Mouse (Mus musculus): ENCODE data around the gene Podxl2. TPM values are rescaled to one million over a fixed set of nuclear protein-coding genes. Genes with fewer than 3 reads are reported as not detected.

The Podxl2 gene
- polyA plus RNA-seq, 1 experiment from 2014 or later = 56.7 TPM

DNA sequence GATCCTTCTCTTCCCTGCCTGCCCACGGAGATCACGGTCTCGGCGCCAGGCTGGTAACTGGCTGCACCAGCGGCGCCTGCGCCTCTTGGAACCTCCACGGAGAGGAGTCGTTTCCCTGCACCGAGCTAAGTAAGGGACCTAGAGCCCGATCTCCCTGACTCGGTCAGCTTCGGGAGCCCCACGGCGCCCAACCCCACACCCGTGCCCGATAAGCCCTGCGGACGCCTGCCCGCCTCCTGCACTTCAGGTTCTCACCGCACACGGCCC, 33.4 kb downstream of the Podxl2 start:
- peak overlapping the region; percentile 88 for H3K4me3 ChIP-seq (ENCODE audit: low read depth, low read length)
- peaks cover 27% of the 10 kb centered on the region for H3K36me3 ChIP-seq (ENCODE audit: insufficient read depth)
- peaks cover 4% of the 10 kb centered on the region; the same call in 1 of the 2 replicates for H3K4me1 ChIP-seq (ENCODE audit: insufficient read depth)
- H3K27me3 ChIP-seq (ENCODE audit: insufficient read depth, low read length) = no peaks in the 10 kb centered on the region
- no peak for DNase-seq
- no peak for ATAC-seq (ENCODE audit: insufficient read depth)
- peak overlapping the region; percentile 82 for H3K9ac ChIP-seq
- H3K9me3 ChIP-seq (ENCODE audit: low read depth, low read length) = no peaks in the 10 kb centered on the region
- no peak for TF ChIP-seq CTCF (IDR thresholded peaks at IDR 0.05; ENCODE audit: low read depth)
- WGBS = under 1% methylated on average over 22 of the region's 22 CpGs
- H3K4me2 ChIP-seq = peak overlapping the region; percentile 93
- peak overlapping the region; percentile 84 for H3K27ac ChIP-seq (ENCODE audit: low read depth)

DNA sequence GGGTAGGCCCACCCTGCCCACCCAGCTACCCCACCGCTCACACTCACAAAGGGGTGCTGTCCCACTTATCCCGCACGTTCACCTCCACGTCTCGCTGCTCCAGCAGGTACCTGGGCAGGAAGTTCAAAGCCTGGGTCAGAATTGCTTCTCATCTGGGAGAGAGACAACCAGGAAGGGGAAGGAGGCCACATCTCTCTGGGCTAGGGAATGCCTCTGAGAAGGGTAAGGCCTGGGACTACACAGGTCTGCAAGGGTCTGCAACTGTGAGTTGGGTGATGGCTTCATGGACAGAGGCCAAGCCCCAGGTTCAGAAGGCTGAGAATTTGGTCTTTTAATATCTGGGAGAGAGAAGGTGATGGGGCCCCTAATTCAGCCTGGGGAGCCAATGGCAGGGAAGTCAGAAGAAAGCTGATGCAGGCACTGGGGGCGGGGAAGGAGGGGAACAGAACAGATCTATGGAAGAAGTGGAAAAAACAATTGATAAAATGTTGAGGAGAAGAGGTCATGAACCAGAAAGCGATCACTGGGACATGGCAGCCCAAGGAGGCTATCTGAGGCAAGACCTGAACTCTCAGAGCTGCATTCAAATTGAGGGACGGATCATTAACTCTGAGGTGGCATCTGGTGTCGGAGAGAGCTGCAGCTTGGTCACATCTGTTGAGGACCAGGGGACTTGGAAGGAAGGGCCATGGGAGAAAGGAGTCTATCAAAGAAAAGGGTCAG, 33.9 kb downstream of the Podxl2 start:
- TF ChIP-seq CTCF (IDR thresholded peaks at IDR 0.05; ENCODE audit: low read depth) = no peak
- 51% methylated on average over 9 of the region's 9 CpGs for WGBS
- H3K27ac ChIP-seq (ENCODE audit: low read depth) = peak overlapping the region; percentile 84

GRCm38 (mm10) chr6:88840211-88840610, 34.6 kb downstream of the Podxl2 start:
- no peaks in the 10 kb centered on the region for H3K27me3 ChIP-seq (ENCODE audit: insufficient read depth, low read length)
- ATAC-seq (ENCODE audit: insufficient read depth) (no peak), DNase-seq (no peak)
- H3K4me3 ChIP-seq (ENCODE audit: low read depth, low read length) = 0 out of 2 replicates have a peak overlapping the region, but pooled peaks have one; percentile 88
- H3K27ac ChIP-seq (ENCODE audit: low read depth) = no peak overlapping the region
- 65% methylated on average over 3 of the region's 3 CpGs for WGBS
- H3K4me1 ChIP-seq (ENCODE audit: insufficient read depth) = peaks cover 7% of the 10 kb centered on the region; the same call in 1 of the 2 replicates
- peak overlapping the region; percentile 93; the same call in 1 of the 2 replicates for H3K4me2 ChIP-seq
- no peaks in the 10 kb centered on the region for H3K9me3 ChIP-seq (ENCODE audit: low read depth, low read length)
- TF ChIP-seq CTCF (IDR thresholded peaks at IDR 0.05; ENCODE audit: low read depth) = no peak
- peaks cover 38% of the 10 kb centered on the region for H3K36me3 ChIP-seq (ENCODE audit: insufficient read depth)
- no peak overlapping the region for H3K9ac ChIP-seq

More for the DNA sequence above, 33.9 kb downstream of the Podxl2 start:
- ATAC-seq (ENCODE audit: insufficient read depth) = no peak
- Histone ChIP-seq H3K27me3 (ENCODE audit: insufficient read depth, low read length) (no peaks in the 10 kb centered on the region), H3K9ac (peak overlapping the region; percentile 82), H3K4me2 (peak overlapping the region; percentile 93), H3K36me3 (ENCODE audit: insufficient read depth) (peaks cover 31% of the 10 kb centered on the region), H3K9me3 (ENCODE audit: low read depth, low read length) (no peaks in the 10 kb centered on the region), H3K4me1 (ENCODE audit: insufficient read depth) (peaks cover 6% of the 10 kb centered on the region; the same call in 1 of the 2 replicates), H3K4me3 (ENCODE audit: low read depth, low read length) (peak overlapping the region; percentile 88)
- DNase-seq = no peak

DNA sequence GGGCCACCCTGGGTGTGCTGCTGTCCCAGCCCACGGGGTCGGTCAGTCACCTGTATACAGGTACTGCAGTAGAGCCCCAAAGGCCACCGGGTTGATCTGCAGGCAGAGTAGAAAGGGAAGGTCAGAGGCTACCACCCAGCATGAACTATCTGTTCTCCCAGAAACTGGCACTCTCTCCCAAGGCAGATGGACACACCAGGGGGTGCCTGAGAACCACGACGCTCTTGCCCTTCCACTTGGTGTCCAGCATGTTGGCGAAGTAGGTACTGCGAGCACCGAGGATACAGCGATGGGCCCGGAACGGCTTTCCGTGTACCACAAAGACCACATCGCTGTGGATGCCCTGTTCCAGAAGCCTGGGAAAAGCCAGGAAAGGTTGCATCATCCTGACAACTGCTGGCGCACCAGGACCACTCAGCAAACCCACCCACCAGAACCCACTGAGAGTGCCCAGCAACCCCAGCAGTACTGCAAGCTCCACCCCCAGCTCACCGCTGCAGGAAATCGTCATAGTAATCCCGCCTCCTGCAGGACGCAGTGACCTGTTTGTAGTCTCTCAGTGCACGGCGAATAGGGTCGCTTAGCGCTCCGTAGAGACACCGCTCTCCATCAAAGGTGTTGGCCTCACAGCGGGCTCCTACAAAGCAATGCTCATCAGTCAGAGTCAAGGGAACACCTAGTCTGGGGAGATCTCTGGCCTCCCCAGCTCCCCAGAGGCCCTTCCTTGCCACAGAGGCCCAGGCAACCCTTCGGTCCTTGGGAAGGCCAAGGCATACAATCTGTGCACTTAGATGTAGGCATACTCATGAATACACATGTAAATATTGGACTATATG, 35.5 kb downstream of the Podxl2 start:
- DNase-seq (no peak), ATAC-seq (ENCODE audit: insufficient read depth) (no peak)
- Histone ChIP-seq H3K9me3 (ENCODE audit: low read depth, low read length) (no peaks in the 10 kb centered on the region), H3K9ac (no peak overlapping the region), H3K4me3 (ENCODE audit: low read depth, low read length) (no peak overlapping the region), H3K27me3 (ENCODE audit: insufficient read depth, low read length) (no peaks in the 10 kb centered on the region), H3K36me3 (ENCODE audit: insufficient read depth) (peaks cover 38% of the 10 kb centered on the region), H3K27ac (ENCODE audit: low read depth) (no peak overlapping the region), H3K4me1 (ENCODE audit: insufficient read depth) (peaks cover 7% of the 10 kb centered on the region; the same call in 1 of the 2 replicates), H3K4me2 (no peak overlapping the region)
- no peak for TF ChIP-seq CTCF (IDR thresholded peaks at IDR 0.05; ENCODE audit: low read depth)
- 79% methylated on average over 26 of the region's 26 CpGs for WGBS

DNA sequence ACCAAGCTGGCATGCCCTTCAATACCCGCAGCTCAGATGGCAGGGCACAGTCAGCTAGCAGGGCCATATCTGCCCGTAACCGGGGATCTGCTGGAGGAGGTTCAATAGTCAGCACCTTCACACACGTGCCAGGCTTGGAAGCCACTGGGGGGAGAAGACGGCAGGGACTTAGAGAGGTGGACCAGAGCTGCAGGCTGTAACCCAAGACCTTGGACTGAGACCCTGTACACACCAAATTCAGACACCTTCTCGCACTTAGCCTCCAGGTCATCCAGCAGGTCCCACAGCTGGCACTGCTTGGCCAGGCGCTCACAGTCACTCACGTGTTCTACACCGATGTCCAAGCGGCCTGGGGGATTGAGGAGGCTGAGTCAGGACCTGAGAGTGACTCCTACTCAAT, 36.2 kb downstream of the Podxl2 start:
- no peaks in the 10 kb centered on the region for H3K27me3 ChIP-seq (ENCODE audit: insufficient read depth, low read length)
- no peak overlapping the region for H3K4me3 ChIP-seq (ENCODE audit: low read depth, low read length)
- no peak for DNase-seq
- no peak for ATAC-seq (ENCODE audit: insufficient read depth)
- H3K9ac ChIP-seq = no peak overlapping the region
- H3K9me3 ChIP-seq (ENCODE audit: low read depth, low read length) = no peaks in the 10 kb centered on the region
- TF ChIP-seq CTCF (IDR thresholded peaks at IDR 0.05; ENCODE audit: low read depth) = no peak
- peaks cover 38% of the 10 kb centered on the region for H3K36me3 ChIP-seq (ENCODE audit: insufficient read depth)
- no peak overlapping the region for H3K27ac ChIP-seq (ENCODE audit: low read depth)
- WGBS = 91% methylated on average over 10 of the region's 10 CpGs
- no peak overlapping the region for H3K4me2 ChIP-seq
- H3K4me1 ChIP-seq (ENCODE audit: insufficient read depth) = peaks cover 7% of the 10 kb centered on the region; the same call in 1 of the 2 replicates

DNA sequence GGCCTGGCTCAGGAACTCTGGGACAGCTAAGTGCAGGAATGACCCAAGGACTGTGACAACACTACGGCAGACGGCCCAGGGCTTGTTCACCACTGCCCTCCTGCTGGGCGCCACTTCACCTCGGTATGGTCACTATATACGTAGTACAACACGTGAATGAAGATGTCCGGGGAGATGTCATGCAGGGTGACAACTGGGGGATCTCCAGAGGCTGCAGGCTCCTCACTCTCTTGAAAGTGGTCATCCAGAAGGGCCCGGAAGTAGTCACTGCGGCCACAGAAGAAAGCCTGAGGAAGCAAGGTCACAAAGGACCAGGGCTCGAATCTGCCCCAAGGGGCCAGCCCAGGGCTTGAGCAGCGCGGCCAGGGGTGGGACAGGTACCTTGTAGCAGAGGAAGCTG, 36.8 kb downstream of the Podxl2 start:
- 90% methylated on average over 12 of the region's 12 CpGs for WGBS
- ATAC-seq (ENCODE audit: insufficient read depth) (no peak), DNase-seq (no peak)
- Histone ChIP-seq H3K4me1 (ENCODE audit: insufficient read depth) (peaks cover 7% of the 10 kb centered on the region; the same call in 1 of the 2 replicates), H3K9me3 (ENCODE audit: low read depth, low read length) (no peaks in the 10 kb centered on the region), H3K36me3 (ENCODE audit: insufficient read depth) (peaks cover 38% of the 10 kb centered on the region), H3K4me2 (no peak overlapping the region), H3K4me3 (ENCODE audit: low read depth, low read length) (no peak overlapping the region), H3K27me3 (ENCODE audit: insufficient read depth, low read length) (no peaks in the 10 kb centered on the region), H3K9ac (no peak overlapping the region), H3K27ac (ENCODE audit: low read depth) (0 out of 2 replicates have a peak overlapping the region, but pooled peaks have one; percentile 80)
- no peak for TF ChIP-seq CTCF (IDR thresholded peaks at IDR 0.05; ENCODE audit: low read depth)
